Mouse (Mus musculus) right cerebral cortex, postnatal 36 days (tissue): ENCODE measurements at regions not wholly inside any gene's neighbourhood (a gene's known extent, or its start where the extent isn't known, plus 50 kb on each side); places are given as distances from the start of the nearest gene placed in this dataset.
"Not testable (repeated sequence)": the region's sequence is repeated elsewhere in the genome, so short reads cannot be mapped to it uniquely, and the experiment has no call there.

Experiments
- DNase-seq, 2 experiments: peaks; one replicate each; pipeline ENCODE4 v3.0.0; 2022; ENCODE audit warnings: low spot score in 2 of 2, mixed read lengths in 1 of 2

DNA sequence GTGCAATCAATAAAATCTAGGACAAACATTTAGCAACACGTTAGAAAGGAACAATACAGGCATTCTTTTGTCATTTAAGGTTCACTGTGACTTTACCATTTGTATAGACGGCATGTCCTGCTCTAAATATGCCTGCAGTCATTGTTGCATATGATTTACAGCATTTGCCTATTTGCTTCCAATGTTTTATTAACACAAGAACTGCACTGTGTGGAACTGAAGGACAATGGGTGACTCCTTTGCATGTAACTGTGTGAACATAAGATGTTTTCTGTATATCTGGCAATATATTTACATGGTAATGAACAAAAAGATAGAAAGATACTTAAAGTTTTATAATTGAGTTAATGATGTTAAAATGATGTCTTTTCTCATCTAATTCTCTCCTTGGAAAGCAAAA, 57.1 kb downstream of the Pou4f1 start:
- DNase-seq: no peak

DNA sequence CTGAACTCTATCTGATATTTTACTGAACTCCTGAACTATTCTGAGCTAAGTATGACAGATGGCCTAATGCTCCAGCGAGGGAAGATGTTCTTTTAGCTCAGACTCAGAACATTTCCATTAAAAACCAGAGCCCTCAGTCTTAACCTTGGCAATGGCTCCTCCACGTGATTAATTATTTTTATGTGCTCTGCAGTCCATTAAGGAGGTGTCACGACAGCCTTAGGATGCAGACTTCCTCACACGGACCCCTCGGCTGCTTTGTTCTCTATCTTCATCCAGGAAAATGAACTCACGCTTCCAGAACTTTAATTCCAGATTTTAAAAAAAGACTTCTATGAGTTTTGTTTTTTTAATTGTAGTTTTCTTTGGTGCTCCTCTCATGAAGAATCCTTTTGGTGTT, 57.5 kb downstream of the Pou4f1 start:
- no peak for DNase-seq

DNA sequence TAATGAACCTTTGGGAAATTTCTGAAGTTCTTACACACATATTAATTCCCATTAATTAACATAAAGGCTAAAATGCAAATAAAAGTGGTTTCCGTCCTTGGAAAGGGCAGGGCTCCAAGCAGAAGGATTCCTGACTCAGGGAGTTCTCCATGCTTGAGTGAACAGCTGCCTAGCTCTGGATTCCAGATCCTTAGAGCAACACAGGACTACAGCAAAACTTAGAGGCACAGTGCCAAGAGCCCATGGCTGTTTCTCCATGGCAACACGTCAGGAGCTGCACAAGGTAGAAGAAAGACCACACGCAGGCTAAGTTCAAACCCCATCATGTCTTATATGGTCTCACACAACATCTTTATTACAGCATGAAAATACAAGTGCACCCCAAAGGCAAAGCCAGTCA, 61.7 kb downstream of the Pou4f1 start:
- DNase-seq: no peak

DNA sequence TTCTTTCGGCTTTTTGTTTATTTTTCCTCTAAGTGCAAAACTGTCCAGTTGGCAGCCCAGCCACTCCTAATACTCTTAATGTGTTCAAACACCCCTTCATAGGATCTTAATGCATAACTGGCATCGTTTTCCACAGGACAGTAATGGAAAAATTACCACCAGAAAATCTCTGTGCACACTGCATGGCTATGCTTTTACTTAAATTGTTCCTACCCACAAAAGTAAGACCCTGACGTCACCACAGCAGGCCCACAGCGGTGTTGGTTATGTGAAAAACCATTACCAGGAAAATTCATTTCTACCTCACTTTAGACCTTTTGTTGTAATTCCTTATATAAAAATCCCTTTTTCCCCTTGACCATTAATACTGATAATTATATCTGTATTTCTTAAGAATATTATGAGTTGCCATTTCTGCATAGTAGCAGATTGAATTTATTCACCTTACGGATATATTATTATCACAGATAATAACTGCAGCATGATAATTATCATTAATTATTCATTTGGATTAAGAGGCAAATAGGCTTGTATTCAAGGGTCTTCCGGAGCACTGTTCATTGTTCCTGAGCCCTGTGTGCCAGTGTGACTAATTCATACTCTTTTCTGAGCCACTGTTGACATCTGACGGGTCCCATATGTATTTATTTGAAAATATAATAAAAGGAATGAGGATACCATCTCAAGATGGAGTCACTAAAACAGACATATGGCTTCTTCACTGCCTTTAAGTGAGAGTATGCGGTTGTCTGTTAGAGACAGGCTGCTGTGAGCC, 78.3 kb downstream of the Pou4f1 start:
- no peak for DNase-seq

DNA sequence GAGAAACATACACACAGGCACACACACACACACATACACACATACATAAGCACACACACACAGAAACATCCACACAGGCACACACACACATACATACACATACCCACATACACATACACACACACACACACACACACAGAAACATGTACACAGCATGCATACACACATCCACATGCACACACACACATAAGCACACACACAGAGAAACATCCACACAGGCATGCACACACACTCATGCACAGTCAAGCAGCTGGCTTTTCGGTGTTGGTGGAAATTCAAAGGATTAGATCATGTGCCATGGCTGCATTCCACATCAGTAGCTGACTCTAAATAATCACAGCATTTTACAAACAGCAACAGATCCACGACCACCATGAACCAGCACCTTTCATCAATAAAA, 78.9 kb downstream of the Pou4f1 start:
- no peak for DNase-seq

DNA sequence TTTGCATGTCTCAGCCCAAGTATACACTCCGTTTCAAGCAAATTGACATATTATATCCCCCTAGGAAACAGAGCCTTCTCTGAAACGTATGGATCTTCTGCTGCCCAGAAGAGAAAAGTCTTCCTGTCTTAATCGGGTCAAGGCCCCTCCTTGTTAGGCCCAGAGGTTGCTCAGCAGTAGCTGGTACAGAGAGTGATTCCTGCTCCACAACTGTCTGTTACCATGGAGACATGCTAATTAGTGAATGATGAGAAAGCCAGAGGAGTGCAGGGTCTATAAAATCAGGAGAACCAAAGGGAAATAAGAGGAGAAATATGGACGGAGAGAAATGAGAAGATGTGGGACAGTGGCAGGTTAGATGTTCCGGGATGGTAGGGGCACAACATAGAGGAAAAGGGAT, 86.8 kb downstream of the Pou4f1 start:
- no peak for DNase-seq

DNA sequence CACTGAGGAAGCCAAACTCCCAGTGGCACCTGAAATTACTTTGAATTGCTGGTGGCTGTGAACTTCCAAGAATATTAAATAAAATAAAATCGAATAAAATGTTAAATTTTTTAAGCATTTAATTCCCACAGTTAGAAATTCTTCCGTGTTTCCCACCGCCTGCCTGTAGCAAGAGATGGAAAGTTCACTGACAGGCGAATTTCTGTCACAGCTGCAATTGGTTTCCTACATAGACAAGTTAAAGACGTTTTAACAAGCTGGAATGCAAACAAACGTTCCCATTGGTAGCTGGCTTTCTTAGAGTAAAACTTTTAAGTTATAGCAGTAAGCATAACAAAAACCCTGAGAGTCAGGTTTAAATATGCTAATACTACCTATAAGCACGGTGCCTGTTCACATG, 95.0 kb downstream of the Pou4f1 start:
- DNase-seq: no peak

DNA sequence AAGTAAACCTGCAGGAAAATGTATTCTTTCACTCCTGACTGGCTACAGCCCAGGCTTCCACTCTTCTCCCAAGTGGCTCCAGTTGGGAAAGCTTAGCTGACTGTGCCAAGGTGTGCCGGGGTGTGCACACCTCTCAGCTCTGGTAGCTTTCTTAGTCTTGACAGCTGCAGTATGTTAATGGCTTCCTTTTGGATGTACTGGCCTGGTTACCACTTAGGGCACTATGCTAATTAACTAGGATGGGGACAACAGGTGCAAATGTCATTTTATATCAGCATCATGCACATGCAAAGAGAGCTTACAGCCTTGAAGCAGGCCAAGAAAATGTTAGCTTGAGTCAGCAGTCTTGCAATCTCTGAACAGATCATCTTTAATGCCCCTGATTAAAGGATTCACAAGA, 111.2 kb downstream of the Pou4f1 start:
- DNase-seq: no peak

DNA sequence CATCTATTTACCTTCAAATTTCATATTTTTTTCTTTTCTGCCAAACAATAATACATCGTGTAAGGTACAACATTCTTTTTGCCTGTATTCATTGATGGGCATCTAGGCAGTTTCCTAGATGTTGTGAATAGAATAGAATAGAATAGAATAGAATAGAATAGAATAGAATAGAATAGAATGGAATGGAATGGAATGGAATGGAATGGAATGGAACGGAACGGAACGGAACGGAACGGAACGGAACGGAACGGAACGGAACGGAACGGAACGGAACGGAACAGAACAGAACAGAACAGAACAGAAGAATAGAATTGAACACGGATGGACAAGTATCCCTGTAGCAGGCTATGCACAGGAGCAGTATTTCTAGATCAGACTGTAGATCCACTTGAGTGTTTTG, 131.0 kb downstream of the Pou4f1 start:
- not testable (repeated sequence) for DNase-seq

DNA sequence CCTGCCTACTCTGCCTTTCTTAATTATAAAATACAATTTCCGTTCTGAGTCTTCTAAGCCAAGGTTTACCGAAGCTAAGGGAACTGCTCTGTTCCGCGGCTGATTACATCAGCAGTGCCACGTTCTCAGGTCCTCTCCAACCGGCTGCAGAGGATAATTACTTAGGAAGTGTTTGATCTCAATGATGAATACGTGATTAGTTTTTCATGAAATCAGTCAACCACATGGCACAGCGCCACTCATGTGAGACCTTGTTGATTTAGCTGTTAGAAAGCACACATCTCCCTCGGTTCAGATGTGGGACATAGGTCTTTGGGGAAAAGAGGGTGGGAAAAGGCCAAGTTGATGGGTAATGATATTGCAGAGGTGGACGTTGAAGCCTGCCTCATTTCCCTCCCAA, 141.7 kb downstream of the Pou4f1 start:
- no peak for DNase-seq

DNA sequence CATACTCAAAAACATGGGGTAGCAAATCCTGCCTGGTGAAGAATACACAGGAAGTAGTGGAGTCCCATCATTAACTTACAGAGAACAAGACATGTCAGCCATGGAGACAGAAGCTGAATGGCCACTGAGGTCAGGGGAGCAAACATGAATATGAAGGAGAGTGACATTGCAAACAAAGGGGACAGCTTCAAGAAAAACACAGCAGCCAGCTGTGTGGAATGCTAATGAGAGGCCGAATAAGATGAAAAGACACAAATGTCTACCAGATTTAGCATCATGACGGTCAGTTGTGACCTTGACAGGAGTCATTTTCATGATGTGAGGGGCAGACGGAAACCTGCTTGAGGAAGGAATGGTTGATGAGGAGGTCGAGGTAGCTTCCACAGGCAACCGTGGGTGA, 167.7 kb downstream of the Pou4f1 start:
- no peak for DNase-seq

DNA sequence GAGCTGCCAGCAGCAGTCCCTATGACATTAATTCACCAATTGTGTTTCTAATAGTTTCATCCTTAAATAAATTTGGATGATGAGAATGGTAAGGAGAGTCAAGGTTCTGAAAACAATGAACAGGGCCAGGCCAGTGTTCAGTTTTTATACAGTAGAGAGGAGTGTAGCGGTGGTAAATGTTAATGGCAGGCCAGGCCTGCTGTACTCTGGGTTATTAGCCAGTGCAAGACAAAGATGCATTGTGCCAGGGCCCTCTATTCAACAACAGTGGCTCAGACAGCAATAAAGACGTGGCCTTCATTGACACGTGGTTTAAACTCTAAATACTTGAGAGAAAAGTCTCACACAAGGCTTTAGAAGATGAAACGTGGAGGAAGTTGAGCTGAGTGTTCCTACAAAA, 169.5 kb downstream of the Pou4f1 start:
- no peak for DNase-seq

DNA sequence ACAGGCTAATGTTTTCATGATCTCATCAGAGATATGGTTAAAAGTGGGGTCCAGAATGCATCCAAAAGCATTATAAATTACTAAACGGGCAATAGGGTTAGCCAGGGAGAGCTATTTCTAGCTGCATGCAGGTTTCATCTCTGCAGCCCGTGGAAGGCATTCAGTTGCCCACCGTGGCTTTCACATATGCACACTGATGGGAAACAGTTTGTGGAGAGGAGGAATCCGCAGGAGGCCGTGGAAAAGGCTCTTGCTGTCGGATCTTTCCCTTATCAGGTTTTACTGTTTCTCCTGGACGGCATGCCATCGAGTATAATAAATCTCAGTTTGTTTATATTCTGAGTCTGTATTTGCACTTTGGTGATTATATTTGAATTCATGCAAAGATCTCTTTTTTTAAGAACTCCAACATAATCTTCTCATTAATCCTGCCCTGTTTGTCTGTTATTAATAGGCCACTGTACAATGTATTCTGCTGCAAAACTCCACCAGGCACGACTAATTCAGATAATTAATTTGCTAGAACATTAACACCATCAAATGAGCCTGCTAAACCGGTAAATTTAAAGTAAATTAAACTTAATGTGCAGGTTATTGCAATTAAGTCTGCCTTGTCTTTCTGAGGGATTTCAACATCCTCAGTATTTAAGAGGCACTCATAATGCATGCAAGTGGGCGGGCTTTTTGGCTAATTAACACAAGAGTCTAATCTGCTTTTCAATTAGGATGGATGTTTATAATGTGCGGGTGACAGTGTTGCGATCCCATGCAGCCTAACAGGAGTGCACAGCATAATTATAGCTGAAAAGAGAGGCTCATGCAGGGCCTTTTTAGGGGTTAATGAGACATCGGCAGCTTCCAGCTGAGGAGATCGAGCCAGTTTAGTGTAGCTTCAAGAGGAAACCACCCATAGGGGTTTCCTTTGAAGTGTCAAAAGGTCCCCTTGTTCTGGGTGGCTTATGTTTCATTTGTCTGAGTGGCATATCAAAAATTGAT, 170.2 kb downstream of the Pou4f1 start:
- DNase-seq: no peak

DNA sequence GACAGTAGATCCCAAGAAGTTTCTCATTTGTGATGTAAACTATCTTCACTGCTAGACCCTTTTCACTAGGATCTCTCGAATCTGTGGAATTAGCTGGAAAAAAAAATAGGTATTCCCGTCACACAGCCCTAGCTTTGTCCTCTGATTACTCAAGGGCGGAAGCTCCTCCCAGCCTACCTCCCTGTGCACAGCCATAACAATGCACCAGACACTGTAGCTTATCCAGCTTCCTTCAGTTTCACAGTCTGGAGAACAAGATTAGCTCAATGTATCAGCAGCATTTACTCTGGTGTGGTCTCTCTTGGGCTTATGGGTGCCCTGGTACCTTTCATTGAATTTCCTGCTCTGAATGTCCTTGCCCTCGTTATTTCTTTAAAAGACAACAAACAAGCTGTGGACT, 174.0 kb downstream of the Pou4f1 start:
- DNase-seq: no peak

DNA sequence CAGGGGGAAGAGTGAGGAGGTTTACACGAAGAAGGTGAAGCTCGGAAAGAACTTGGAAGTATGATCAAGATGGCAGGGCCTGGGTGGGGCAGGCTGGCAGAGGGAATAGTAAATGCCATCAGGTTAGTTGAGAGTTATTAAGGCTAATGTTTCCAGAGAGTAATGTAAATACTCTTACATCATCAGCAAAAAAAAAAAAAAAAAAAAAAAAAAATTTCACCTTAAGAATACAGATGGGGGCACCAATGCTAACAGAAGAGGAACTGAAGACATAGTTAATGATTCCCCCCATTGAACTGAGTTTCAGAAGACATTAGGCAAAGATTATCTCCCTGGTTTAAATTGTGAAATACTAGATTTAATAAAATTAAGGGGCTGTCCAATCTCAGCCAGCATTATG, 174.7 kb downstream of the Pou4f1 start:
- no peak for DNase-seq

DNA sequence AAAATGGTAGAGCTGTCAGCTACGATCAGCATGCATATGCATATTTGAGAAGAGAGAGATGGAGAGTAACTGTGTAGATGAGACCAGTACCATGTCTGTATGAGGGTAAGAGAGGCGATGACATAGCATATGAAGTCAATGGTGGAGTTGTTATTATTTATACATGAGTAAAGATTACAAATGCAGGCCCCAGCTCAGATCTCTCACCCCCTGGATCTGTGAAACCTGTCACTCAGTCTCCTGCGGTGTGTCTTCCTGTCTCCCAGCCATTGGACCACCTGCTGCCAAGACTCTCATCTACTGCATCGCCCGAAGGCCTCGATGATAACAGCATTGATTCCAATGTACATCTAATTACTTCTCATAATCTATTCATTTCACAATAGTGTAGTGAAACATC, 187.4 kb downstream of the Pou4f1 start:
- no peak for DNase-seq

DNA sequence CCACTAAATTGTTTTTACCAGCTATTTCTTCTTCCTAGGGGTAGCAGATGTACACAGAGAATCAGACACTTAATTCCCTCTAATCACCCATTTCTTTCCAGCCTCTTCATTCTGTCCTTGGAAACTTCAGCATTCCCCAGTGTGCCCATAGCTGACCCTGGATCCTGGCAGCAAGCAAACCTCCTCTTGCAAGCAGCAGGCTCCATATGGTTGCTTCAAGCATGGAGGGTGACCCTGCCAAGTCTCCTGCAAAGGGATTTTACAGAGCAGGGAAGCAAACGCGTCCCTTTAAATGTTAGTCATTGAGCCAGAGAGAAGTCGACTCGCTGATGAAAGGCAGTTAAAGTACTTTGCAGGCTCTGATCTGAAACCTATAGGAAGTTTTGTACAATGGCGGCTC, 187.9 kb downstream of the Pou4f1 start:
- DNase-seq: no peak

DNA sequence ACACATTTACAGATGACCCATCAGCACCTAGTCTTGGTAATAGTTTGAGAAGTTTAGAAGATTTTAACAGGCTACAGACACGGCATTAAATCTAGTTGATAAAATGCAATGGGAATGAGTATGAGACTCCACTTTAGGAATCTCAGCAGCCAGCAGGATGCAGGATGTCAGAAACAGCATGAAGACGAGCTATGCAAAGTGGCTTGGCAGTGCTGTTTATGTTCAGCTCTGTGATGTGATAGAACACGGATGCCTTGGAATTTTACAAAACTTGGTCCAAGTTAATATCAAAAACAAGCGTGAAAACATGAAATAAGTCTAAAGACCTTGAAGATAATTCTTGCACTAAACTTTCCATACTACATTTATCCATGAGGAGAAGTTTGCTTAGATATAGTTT, 193.0 kb downstream of the Pou4f1 start:
- no peak for DNase-seq

DNA sequence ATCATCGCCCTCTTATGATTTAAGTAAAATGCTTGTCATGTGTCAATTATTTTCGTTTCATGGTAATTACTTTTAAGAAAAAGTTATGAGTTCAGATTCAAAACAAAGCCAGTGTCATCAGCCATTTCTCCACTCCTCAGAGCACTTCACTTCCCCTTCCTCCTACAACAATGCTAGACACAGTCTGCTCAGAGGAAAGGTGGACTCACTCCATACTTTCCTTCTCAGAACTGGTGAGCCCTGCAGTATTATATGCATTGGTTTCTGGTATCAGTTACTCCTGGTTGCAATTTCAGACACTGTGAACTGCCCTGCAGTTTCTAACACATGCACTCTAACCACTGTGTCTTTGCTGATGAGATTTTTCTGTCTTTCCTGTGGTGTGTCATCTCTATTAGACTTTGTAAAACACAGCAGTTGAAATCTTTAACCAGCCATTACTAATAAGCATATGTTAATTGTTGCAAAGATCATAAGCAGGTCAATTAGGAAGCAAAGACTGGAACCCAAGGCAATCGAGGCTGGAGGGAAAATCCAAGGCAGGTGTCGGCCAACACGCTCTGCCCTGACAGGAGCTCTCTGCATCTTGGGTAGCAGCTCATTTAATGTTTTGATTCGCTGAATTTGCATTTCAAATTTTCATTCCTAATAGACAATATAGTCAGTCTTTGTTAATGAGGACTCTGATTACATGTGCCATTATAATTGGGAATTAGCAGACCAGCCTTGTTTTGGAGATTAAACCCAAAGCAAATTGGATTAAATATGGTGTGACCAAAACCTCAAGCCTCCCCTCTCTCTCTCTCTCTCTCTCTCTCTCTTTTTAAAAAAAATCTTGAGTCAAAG, 202.7 kb downstream of the Pou4f1 start:
- DNase-seq: no peak

DNA sequence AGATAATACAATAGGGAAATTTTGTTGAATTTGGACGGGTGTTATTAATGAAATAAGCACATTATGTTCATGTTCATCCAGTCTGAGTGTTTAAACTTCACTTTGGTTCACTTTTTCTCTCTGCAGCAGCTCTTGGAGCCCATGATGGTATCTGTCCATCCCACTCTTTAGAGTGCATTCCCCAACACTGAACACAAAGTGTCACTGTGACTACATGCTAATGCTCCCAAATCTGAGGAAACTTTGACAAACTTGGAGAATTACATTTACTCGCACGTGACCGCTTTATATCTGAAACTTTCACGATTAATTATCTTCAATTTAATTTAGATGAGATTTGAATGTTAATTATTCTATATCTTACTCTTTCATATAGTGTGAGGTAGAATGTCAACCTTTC, 250.8 kb downstream of the Pou4f1 start:
- DNase-seq: no peak

DNA sequence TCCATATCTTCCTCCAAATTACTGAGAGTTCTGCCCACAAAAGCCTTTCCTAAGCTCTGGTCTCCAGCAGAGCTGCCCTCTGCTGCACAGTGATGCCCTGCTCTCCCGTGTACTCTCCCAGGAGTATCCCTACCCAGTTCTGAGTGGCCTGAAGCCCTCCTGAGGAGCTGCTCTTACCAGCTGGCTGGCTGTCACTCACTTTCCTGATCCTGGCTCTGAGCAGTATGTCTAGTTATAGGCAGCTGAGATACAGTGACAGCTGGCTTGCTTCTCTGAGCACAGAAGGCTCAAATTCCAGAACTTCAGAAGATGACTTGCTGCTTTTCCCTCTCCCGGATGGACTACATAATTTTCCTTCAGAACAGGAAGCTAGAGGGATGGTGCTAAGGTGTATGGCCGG, 257.1 kb downstream of the Pou4f1 start:
- DNase-seq: no peak

DNA sequence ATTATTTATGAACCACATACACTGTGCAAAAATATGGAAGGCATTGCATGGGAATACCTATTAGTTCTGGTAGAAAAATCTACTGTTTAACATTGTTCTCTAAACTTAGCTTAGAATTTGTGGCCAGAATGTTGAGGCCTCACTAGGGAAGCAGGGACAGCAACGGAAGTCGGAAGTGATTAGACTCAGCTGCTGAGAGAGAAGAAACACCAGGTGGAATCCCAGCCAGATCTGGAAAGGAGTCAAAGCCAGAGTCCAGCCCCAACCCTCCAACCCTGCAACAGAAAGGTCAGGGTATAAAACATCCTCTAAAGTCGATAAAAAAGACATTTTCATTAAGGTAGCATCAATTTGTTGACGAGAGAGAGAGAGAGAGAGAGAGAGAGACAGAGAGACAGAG, 258.9 kb downstream of the Pou4f1 start:
- no peak for DNase-seq
